Mouse (Mus musculus) heart, adult 2 months (tissue): Measurements from ENCODE around the gene Rpl29.

Source experiments
- CTCF ChIP-seq: fragments of 200-600 bp; IDR thresholded peaks from 2 replicates; pipeline ENCODE4 v1.8.1; 2022; ENCODE audit warnings: antibody characterized with exemption, mild to moderate bottlenecking, moderate library complexity
- EP300 ChIP-seq: fragments of 200-500 bp; IDR thresholded peaks from 2 replicates; pipeline ENCODE4 v1.6.1; 2011; ENCODE audit warnings: low read depth, low read length, control low read depth; ENCODE audit not compliant: insufficient read depth

GRCm38 (mm10) chr9:106411091-106411594 lies 18.1 kb upstream of the Rpl29 start:
- TF ChIP-seq CTCF (no peak), EP300 (no peak)
